Mouse (Mus musculus): ENCODE measurements around the gene Gm45213.
A peak's percentile ranks its signal among the peaks of the same experiment; 100 is the strongest.
"Not testable (repeated sequence)": the region's sequence is repeated elsewhere in the genome, so short reads cannot be mapped to it uniquely, and the experiment has no call there.

The Gm45213 gene

GRCm38 (mm10) chr7:66048446-66049230 lies 5.2 kb downstream of the Gm45213 start:
- DNase-seq (ENCODE audit: low spot score in 2 of 2): no peak

DNA sequence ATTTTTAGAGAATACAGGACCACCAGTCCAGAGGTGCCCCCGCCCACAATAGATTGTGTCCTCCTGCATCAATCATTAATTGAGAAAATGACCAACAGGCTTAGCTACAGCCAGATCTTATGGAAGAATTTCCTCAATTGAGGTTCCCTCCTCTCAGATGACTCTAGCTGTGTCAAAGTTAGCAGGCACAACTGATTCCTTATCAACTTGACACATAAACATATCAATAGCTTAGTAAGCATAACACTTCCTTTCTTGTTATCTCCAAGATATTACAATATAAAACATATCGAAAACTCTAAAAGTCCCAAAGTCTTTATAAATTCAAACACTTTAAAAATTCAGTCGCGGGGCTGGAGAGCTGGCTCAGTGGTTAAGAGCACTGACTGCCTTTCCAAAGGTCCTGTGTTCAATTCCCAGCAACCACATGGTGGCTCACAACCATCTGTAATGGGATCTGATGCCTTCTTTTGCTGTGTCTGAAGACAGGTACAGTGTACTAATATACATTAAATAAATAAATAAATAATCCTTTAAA lies 10.6 kb downstream of the Gm45213 start:
- DNase-seq (ENCODE audit: low spot score in 2 of 2): no peak

DNA sequence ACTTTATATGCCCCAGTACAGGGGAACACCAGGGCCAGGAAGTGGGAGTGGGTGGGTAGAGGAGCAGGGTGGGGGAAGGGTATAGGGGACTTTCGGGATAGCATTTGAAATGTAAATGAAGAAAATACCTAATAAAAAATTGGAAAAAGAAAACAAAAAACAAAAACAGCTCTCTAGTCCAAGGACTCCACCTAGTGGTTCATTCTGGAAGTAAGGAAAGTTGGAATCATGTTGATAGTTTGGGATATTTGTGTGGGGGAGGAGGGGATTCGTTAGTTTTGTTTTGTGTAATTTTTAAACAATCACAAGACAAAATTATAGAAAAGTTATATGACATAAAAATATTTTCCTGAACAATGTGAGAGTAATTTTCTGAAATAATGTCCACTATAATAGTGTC lies 12.0 kb downstream of the Gm45213 start:
- DNase-seq (ENCODE audit: low spot score in 2 of 2): not testable (repeated sequence)

GRCm38 (mm10) chr7:66058703-66059102 lies 15.3 kb downstream of the Gm45213 start, which contains the start of gene Snrpa1:
Gene Snrpa1 (plus strand): TSS chr7:66059003.
- DNase-seq (ENCODE audit: low spot score in 2 of 2): no peak

DNA sequence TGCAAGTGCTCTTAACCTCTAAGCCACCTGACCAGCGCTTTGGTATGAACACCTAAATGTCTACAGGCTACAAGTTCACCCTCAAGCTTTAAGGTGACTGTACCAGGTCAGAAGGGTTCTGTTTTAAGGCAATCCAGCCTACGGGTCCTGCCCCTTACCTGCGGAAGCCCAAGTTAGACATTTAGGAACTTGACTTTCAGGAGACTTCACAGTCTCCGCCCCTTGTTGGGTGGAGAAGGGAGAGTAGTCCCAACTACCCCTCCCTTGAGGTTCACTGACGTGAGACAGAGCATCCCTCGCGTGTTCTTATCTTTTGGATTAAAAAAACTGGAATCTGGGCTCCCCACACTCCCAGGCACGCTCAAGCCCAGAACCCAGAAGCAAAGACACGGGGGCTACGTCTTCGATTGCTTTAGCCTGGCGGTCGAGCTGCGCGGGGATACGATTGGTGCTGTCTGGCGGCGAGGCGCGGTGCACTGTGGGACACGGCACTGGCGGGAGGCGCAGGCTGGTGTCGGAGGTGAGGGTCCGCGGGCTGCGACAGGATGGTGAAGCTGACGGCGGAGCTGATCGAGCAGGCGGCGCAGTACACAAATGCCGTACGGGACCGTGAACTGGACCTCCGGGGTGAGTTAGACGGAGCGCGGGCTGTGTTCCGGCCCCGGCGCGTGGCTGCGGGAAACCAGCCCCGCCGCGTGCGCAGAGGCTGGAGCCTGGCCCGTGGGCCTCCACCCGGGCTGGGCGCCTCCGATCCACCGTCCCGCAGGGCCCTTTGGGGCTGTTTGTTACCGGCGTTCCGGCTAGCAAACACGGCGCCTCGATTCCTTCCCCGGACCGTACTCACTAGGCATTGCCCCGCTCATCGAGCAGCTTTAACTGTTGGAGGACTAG lies 16.9 kb downstream of the Gm45213 start:
- peak; percentile 92 to 93 for DNase-seq (ENCODE audit: low spot score in 2 of 2)

DNA sequence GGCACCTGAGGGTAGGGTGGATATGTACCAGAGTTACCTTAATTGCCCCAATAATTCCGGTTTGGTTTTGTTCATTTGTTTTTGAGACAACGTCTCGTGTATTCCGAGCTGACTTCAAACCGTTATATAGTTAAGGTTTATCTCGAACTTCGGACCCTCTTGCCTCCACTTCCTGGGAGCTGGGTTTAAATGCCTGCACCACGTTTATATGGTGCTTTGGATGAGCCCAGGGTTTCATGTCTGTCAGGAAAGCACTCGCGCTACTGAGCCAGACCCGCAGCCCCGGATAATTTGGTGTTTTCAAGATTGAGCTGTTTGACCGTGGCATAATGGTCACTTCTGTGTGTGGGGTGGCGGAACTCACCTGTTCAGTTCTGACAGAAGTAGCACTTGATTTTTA lies 17.7 kb downstream of the Gm45213 start:
- DNase-seq (ENCODE audit: low spot score in 2 of 2): no peak

DNA sequence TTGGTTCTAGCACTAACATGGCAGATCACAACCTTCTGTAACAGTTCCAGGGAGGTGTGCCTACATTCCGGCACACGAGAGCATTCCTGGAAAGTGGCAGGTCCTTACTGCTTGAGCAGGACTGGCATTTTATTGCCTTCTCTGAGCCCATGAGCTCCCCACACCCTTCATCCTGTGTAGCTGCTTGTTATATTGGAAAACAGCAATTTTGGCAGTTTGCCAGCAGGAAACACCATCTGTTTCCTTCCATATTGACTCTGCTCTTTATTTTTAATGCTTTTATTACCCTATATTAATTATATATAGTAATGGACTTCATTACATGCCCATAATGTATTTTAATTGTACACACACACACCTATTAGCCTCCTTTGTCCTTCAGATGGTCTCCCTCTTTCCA lies 33.0 kb downstream of the Gm45213 start:
- peak; percentile 47 to 58 for DNase-seq (ENCODE audit: low spot score in 2 of 2)

- peak; percentile 98 for DNase-seq (ENCODE audit: low spot score in 2 of 2)
These were observed 36.2 kb downstream of the Gm45213 start, which contains the start of gene Selenos for GRCm38 (mm10) chr7:66079364-66080230. Gene Selenos (plus strand): TSS chr7:66079649.

GRCm38 (mm10) chr7:66080231-66080613 lies 36.8 kb downstream of the Gm45213 start:
- DNase-seq (ENCODE audit: low spot score in 2 of 2): peak in 1 of 2 experiments; percentile 46

GRCm38 (mm10) chr7:66083757-66084156 lies 40.4 kb downstream of the Gm45213 start:
- no peak for DNase-seq (ENCODE audit: low spot score in 2 of 2)

DNA sequence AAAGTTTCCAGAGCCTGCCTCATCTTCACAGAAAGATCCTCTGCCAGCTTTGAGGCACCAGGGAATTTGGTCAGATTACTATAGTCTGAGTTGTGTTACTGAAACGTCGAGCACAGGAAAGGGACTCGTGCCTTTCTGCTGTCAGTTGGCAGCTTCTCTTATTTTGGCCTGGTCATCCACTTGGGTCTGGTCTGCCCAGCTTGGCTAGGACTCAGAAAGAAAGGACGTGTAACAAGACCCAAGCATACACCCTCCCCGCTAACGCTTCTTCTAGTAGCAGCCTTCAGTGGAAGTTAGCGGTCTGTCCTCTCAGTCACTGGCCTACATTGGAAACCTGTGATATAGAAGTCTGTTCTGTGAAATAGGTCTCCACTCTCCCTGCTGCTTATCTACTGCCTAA lies 41.1 kb downstream of the Gm45213 start:
- DNase-seq (ENCODE audit: low spot score in 2 of 2): no peak

DNA sequence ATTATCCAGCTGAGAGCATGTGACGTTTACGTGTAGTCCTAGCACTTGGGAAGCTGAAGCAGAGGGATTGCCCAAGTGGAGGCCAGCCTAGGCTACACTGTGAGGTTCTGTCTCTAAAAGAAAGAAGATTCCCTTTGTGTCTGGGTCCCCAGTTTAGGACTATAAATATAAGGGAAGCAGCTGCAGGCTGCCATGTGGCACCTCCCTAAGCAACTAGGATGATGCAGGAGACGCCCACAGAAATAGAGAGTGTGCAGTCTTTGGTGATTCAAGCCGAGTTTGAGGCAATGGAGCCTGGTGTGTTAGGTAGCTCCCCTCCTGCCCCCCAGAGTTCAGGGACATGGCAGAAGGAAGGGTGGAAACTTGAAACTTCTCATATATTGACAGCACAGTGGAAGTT lies 44.2 kb downstream of the Gm45213 start:
- DNase-seq (ENCODE audit: low spot score in 2 of 2): no peak

GRCm38 (mm10) chr7:66088077-66088476 lies 44.7 kb downstream of the Gm45213 start:
- no peak for DNase-seq (ENCODE audit: low spot score in 2 of 2)

- DNase-seq (ENCODE audit: low spot score in 2 of 2): no peak
These were observed 47.3 kb downstream of the Gm45213 start for GRCm38 (mm10) chr7:66090676-66091190.

DNA sequence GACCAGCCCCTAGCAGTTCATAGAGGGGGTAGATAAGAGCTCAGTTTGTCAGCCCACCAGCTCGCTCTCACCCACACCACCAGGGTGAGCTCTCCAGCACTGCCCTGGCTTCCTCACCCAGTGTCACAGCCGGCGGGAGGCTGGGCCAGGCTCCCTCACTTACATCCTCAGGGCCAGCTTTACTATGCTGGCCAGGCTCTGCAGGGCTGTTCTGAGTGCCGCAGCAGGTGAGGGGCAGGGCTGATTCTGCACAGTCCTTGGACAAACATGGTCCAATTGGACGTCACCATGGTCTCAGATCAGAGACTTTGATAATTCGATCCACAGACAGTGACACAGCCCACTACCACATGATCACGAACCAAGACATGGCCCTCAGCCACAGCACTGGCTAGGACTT lies 48.2 kb downstream of the Gm45213 start:
- DNase-seq (ENCODE audit: low spot score in 2 of 2): no peak

GRCm38 (mm10) chr7:66092656-66093055 lies 49.3 kb downstream of the Gm45213 start:
- DNase-seq (ENCODE audit: low spot score in 2 of 2): no peak

DNA sequence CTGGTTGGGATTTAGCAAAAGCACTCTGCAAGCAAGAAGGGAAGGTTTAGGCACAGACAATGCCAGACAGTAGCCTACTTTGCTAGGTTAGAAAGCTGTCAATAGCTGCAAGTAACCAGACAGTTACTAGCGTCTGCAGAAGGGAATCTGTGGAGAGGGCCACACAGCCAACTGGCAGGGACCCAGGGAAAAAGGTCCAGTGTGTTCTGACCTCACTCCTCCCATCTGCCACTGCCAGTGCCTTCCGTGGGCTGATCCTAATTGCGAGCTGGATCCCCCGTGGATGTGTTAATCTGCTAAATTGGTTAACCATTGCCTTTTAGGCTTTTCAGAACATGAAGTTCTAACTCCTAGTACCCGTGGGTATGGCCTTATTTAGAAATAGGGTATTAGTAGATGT lies 50.7 kb downstream of the Gm45213 start:
- no peak for DNase-seq (ENCODE audit: low spot score in 2 of 2)

DNA sequence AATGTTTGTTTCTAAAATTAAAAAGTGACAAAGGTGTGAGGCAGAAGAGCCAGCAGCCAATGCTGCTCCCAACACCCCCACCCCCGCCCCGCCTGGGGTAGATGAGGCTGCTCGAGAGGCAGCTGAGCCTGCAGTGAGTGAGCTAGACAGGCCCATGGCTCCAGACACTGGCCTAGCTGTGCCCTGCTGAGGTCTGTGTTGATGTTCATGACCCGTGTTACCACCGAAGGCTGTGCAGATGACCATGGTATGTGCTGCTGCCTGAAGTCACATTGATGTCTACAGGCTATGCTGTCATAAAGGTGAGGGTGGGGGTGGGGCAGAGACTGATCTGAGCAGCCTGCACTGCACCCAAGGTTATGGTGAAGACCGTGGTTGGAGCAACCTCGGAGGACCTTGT lies 55.4 kb downstream of the Gm45213 start:
- DNase-seq (ENCODE audit: low spot score in 2 of 2): no peak

GRCm38 (mm10) chr7:66101866-66102265 lies 58.5 kb downstream of the Gm45213 start:
- no peak for DNase-seq (ENCODE audit: low spot score in 2 of 2)

GRCm38 (mm10) chr7:66104531-66104930 lies 61.1 kb downstream of the Gm45213 start:
- no peak for DNase-seq (ENCODE audit: low spot score in 2 of 2)

DNA sequence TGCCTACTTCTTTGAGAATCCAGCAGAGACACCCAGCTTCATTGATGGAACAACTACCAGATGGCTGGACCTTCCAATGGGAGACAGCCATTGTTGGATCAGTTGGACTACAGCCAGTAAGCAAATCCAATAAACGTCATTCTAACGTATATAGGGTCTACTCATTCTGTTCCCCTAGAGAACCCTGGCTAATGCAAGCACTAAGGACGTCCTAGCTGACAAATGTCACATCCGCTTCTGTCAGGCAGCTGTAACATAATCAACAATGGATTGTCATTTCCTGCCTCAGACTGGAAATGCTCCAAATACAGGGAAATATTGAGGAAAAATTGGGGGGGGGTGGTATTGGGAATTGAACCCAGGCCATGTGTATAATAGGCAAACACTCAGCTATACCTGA lies 62.4 kb downstream of the Gm45213 start:
- no peak for DNase-seq (ENCODE audit: low spot score in 2 of 2)
